Mouse (Mus musculus) heart, embryonic 12.5 days (tissue): ENCODE data around the gene Insc. TPM values are rescaled to one million over a fixed set of nuclear protein-coding genes. Genes with fewer than 3 reads are reported as not detected.

ENCODE experiments used
- ATAC-seq: fragments of 200-750 bp; cut with Nextera tagmentation; 2 replicates; pipeline ENCODE4 v1.8.0; 2017; ENCODE audit warnings: moderate TSS enrichment, moderate library complexity; ENCODE audit not compliant: insufficient number of reproducible peaks, low FRiP score
- H3K27ac ChIP-seq: fragments of 300-500 bp; sonication (generic); 2 replicates; pipeline ENCODE4 v1.5.1; 2016; ENCODE audit warnings: mild to moderate bottlenecking, moderate library complexity; ENCODE audit not compliant: poor library complexity, severe bottlenecking
- H3K27me3 ChIP-seq: fragments of 300-500 bp; sonication (generic); replicated peaks from 2 replicates; pipeline ENCODE4 v1.6.1; 2016; ENCODE audit warnings: mild to moderate bottlenecking, moderate library complexity
- H3K36me3 ChIP-seq: fragments of 300-500 bp; sonication (generic); 2 replicates; pipeline ENCODE4 v1.6.1; 2016; ENCODE audit warnings: mild to moderate bottlenecking, moderate library complexity
- H3K4me1 ChIP-seq: fragments of 300-500 bp; sonication (generic); replicated peaks from 2 replicates; pipeline ENCODE4 v1.6.1; 2016; ENCODE audit warnings: mild to moderate bottlenecking
- H3K4me2 ChIP-seq: fragments of 300-500 bp; sonication (generic); 2 replicates; pipeline ENCODE4 v1.6.1; 2016; ENCODE audit warnings: mild to moderate bottlenecking, moderate library complexity
- H3K4me3 ChIP-seq: fragments of 300-500 bp; sonication (generic); 2 replicates; pipeline ENCODE4 v1.5.1; 2016; ENCODE audit warnings: mild to moderate bottlenecking
- H3K9ac ChIP-seq: fragments of 300-500 bp; sonication (generic); 2 replicates; pipeline ENCODE4 v1.6.1; 2016; ENCODE audit warnings: mild to moderate bottlenecking, moderate library complexity
- H3K9me3 ChIP-seq: fragments of 300-500 bp; sonication (generic); replicated peaks from 2 replicates; pipeline ENCODE4 v1.6.1; 2016; ENCODE audit warnings: mild to moderate bottlenecking, moderate library complexity
- WGBS: fragments of 180-500 bp; shearing (Covaris S2); methylation state at CpG from one replicate; pipeline ENCODE4 v1.1.7; 2016; 5-methylcytosine and 5-hydroxymethylcytosine counted together
- polyA plus RNA-seq: library from polyadenylated mRNA; unstranded; fragments of >200 nt; fragmentation: Nextera tagmentation; extraction: Ambion mirVana; gene quantifications from 2 replicates; pipeline ENCODE4 v1.2.1, GENCODE M21; 2016

Gene Insc
- polyA plus RNA-seq, 1 experiment from 2014 or later: 1.5 TPM

DNA sequence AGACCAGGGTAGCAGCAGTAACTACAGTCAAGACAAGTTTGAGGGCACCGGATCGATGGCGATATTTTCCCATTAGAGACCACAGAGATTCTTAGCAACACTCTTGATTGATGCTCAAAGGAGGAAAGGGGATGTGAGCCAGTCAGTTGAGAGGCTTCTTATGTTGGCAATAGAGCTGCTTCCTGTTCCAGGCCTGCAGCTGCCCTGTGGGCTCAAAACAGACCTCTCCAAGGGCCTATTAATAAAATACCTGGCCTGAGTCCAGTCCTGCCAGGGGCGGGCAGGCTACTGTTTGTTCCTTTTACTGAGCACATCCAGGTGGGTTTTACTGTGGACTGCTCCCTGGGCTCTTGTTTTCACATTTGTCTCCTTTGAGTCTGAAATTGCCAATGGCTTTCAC, 83.9 kb downstream of the Insc start:
- ATAC-seq: no peak
- Histone ChIP-seq H3K4me2 (no peak overlapping the region), H3K4me1 (peaks cover 7% of the 10 kb centered on the region; the same call in 1 of the 2 replicates), H3K4me3 (no peak overlapping the region), H3K36me3 (no peaks in the 10 kb centered on the region), H3K27ac (no peak overlapping the region), H3K27me3 (no peaks in the 10 kb centered on the region), H3K9me3 (no peaks in the 10 kb centered on the region; the same call in 1 of the 2 replicates), H3K9ac (no peak overlapping the region)
- WGBS: 74% methylated on average over 4 of the region's 4 CpGs

DNA sequence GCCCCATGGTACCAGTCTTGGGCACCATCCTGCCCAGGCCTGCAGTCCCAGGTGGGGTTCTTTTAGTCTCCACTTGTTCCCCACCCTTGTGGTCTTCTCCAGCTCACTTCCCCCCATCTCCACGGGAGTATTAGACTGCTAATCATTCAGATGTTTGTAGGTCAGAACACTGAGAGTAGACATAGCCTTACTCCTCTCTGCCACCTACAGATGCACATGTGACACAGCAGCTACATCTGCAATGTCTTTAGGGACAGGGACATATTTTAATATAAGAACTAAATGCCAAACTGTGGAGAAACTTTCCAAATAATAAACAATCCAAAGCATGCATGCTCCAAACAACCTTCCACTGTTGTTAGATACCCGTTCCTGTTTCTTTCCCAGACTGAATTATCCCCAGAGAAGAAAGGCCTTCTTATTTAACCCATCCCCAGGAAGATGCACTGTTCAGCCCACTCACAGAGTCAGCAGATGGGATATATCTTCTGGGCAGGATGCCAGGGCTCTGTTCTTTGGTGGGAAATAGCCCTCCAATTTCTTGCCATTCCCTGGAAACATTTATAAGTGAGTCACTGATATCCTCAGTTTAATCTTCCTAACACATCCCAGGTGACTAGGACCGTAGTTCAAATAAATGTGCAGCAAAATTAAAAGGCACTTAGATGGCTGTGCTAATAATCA, 88.9 kb downstream of the Insc start:
- WGBS: 51% methylated on average over 3 of the region's 3 CpGs
- no peak overlapping the region for H3K4me3 ChIP-seq
- no peaks in the 10 kb centered on the region for H3K36me3 ChIP-seq
- no peak overlapping the region for H3K4me2 ChIP-seq
- H3K4me1 ChIP-seq: peaks cover 13% of the 10 kb centered on the region
- H3K27ac ChIP-seq: no peak overlapping the region
- no peaks in the 10 kb centered on the region for H3K9me3 ChIP-seq
- H3K27me3 ChIP-seq: no peaks in the 10 kb centered on the region
- H3K9ac ChIP-seq: no peak overlapping the region
- ATAC-seq: no peak

DNA sequence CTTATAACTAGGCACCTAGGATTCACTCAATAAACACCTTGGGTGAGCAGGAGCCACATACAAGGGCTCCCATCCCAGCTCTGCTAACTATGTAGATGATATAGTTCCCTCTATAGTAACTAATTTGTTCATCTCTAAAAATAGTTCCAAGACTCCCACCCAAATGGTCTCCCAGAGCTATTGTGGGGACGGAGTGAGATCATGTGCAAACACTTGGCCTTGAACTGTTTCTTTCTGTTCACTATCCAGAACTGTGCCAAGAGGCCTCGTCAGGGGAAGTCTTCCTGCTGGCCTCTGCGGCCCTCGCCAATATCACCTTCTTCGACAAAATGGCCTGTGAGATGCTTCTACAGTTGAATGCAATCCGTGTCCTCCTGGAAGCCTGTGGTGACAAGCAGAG, 91.0 kb downstream of the Insc start:
- no peaks in the 10 kb centered on the region for H3K36me3 ChIP-seq
- ATAC-seq: no peak
- H3K9ac ChIP-seq: no peak overlapping the region
- peaks cover 12% of the 10 kb centered on the region for H3K4me1 ChIP-seq
- no peaks in the 10 kb centered on the region for H3K27me3 ChIP-seq
- peak overlapping the region; percentile 41; the same call in 1 of the 2 replicates for H3K27ac ChIP-seq
- no peak overlapping the region for H3K4me2 ChIP-seq
- WGBS: 57% methylated on average over 6 of the region's 6 CpGs
- no peaks in the 10 kb centered on the region for H3K9me3 ChIP-seq
- no peak overlapping the region for H3K4me3 ChIP-seq

DNA sequence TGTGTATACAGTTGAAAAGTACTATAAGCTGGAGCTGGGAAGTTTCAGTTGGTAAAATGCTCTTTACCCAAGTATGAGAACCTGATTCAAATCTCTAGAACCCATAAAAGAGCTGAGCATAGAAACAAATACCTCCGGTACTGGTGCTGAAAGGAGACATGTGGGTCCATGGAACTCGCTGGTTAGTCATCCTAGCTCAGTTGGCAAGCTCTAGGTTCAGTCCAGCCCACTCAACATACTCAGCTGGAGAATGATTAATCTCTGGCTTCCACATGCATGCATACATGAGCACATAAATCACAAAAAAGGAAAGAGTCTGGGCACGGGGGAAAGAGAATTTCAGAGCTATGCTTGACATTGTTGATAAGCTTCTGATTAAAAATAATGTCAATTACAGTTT, 93.8 kb downstream of the Insc start:
- no peak overlapping the region for H3K4me3 ChIP-seq
- no peak overlapping the region for H3K4me2 ChIP-seq
- H3K36me3 ChIP-seq: no peaks in the 10 kb centered on the region
- H3K9me3 ChIP-seq: no peaks in the 10 kb centered on the region
- ATAC-seq: no peak
- no peaks in the 10 kb centered on the region for H3K27me3 ChIP-seq
- 73% methylated on average over 3 of the region's 3 CpGs for WGBS
- peaks cover 26% of the 10 kb centered on the region for H3K4me1 ChIP-seq
- H3K27ac ChIP-seq: no peak overlapping the region
- H3K9ac ChIP-seq: no peak overlapping the region

DNA sequence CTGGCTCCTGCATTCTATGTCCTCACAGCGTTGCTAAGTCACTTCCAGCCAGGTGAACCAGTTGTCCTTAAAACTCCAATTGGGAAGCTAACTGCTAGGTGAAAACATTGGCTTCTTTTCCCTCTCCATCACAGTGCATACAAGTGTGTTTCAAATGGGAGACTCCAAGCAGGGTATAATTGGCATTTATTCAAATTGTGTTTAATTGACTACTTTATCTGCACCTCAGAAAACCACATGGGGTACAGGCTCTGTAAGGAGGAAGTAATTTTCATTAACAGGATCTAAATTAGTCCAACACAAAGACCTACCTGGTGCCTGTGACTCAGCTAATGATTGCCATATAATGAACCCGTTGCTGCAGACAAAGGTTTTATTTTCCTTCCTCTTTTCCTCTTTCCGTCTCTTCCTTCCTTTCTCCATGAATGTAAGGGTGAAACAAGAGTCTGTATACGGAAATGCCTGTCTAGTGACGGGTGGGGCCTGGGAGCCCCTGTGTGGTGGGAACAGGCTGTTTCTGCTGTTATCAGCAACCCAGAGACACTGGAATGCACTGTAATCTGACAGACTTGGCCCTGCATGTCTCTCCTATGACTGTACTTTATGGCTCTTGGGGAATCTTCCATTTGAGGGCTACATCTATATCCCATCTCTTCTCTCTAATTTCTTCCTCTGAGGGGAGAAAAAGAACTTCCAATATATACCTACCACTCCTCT, 96.7 kb downstream of the Insc start:
- no peaks in the 10 kb centered on the region for H3K27me3 ChIP-seq
- peaks cover 14% of the 10 kb centered on the region for H3K4me1 ChIP-seq
- H3K27ac ChIP-seq: no peak overlapping the region
- no peaks in the 10 kb centered on the region for H3K36me3 ChIP-seq
- no peak overlapping the region for H3K4me3 ChIP-seq
- no peak overlapping the region for H3K9ac ChIP-seq
- H3K9me3 ChIP-seq: no peaks in the 10 kb centered on the region
- ATAC-seq: peak; percentile 69; the same call in 1 of the 2 replicates
- WGBS: 24% methylated on average over 5 of the region's 5 CpGs
- peak overlapping the region; percentile 9; the same call in 1 of the 2 replicates for H3K4me2 ChIP-seq

DNA sequence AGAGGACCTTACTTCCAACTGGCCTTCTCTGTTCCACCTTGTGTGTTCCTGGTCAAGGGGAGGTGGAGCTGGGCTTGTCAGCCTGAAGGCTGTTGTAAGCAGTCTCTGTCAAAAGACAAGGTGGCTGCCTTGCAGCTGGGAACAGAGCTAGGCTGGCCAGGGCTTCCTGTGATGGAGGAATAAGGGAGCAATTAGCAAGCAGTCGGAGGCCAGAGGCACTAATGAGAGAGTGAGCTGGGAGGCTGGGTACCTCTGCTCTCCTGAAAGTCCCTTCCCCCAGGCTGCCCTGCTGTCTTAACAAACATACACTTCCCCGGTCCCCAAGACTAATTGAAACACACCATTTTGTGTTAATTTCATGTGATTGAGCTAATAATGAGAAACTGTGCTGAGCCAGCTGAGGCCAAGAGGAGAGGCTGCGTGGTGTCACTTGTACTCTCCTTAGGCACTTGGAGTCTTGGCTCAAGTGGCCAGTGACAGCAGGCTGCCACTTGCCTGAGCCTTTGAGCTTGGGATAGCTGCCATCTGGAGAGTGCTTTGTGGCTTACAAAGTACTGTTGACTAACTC, 99.2 kb downstream of the Insc start:
- Histone ChIP-seq H3K36me3 (no peaks in the 10 kb centered on the region), H3K4me1 (peaks cover 21% of the 10 kb centered on the region), H3K9ac (no peak overlapping the region), H3K4me3 (no peak overlapping the region), H3K27me3 (no peaks in the 10 kb centered on the region), H3K9me3 (no peaks in the 10 kb centered on the region), H3K4me2 (no peak overlapping the region), H3K27ac (no peak overlapping the region)
- ATAC-seq: no peak
- WGBS: 26% methylated on average over 3 of the region's 3 CpGs

DNA sequence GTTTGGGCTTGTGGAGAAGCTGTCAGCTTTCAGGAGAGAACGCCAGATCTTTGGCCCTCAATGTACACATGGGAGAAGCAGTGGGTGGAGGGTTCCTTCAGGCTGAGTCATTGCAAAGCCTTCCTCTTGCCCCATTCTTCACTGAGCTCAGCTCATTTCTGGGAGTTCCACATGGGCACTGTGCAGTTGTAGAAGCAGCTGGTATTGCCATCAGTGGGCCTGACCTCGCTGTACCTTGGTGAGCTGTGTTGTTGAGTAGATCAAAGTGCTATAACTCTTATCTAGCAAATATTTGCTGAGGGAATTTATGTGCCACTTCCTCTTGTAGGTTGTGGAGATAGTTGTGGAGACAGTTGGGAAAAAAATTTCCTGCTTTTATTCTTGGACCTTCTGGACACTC, 103.7 kb downstream of the Insc start:
- WGBS: 47% methylated on average over 2 of the region's 2 CpGs
- H3K9ac ChIP-seq: no peak overlapping the region
- no peak overlapping the region for H3K27ac ChIP-seq
- H3K27me3 ChIP-seq: no peaks in the 10 kb centered on the region
- no peak overlapping the region for H3K4me3 ChIP-seq
- H3K9me3 ChIP-seq: no peaks in the 10 kb centered on the region
- no peaks in the 10 kb centered on the region for H3K36me3 ChIP-seq
- H3K4me1 ChIP-seq: peaks cover 7% of the 10 kb centered on the region
- ATAC-seq: no peak
- no peak overlapping the region for H3K4me2 ChIP-seq

DNA sequence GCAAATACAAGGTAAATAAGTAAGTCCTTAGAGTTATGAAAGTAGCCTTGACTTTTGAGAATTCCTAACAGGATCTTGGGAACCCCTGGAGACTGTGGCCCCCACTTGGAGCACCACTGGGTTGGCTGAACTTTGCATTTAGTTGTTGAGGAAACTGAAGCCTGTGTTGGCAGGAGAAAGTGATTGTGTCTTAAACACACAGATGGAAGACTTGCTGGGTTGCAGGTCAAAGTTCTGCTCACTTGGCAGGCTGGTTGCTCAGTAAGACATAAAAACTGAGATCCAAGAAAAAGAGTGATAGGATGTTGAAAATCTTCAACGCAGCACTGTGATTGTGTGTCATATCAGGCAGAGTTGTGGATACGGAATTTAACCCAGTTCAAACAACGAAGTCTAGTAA, 108.9 kb downstream of the Insc start:
- H3K27ac ChIP-seq: no peak overlapping the region
- H3K4me1 ChIP-seq: peaks cover 9% of the 10 kb centered on the region
- WGBS: 66% methylated on average over 3 of the region's 3 CpGs
- no peaks in the 10 kb centered on the region for H3K36me3 ChIP-seq
- H3K27me3 ChIP-seq: no peaks in the 10 kb centered on the region
- no peak overlapping the region for H3K9ac ChIP-seq
- no peaks in the 10 kb centered on the region for H3K9me3 ChIP-seq
- H3K4me3 ChIP-seq: no peak overlapping the region
- H3K4me2 ChIP-seq: no peak overlapping the region
- ATAC-seq: no peak

DNA sequence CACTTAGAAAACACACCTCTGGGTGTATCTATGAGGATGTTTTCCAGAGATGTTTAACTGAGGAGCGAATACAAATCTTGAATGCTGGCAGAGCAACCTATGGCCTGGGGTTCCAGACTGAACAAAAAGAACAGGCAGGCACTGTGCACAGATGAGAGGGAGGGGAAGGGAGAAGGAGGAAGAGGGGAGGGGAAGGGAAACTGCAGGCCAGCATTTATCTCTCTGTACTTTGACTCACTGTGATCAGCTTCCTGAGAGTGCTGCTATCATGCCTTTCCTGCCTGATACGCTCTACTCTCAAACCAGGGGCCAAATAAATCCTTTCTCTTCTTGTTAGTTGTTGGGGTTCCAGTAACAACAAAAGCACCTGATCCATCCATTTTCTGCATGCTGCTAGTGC, 110.7 kb downstream of the Insc start:
- H3K9me3 ChIP-seq: no peaks in the 10 kb centered on the region
- no peaks in the 10 kb centered on the region for H3K36me3 ChIP-seq
- H3K27ac ChIP-seq: no peak overlapping the region
- no peak overlapping the region for H3K4me2 ChIP-seq
- H3K9ac ChIP-seq: no peak overlapping the region
- no peak overlapping the region for H3K4me3 ChIP-seq
- no peak for ATAC-seq
- no peaks in the 10 kb centered on the region for H3K27me3 ChIP-seq
- WGBS: 44% methylated on average over 2 of the region's 2 CpGs
- peaks cover 9% of the 10 kb centered on the region; the same call in 1 of the 2 replicates for H3K4me1 ChIP-seq

DNA sequence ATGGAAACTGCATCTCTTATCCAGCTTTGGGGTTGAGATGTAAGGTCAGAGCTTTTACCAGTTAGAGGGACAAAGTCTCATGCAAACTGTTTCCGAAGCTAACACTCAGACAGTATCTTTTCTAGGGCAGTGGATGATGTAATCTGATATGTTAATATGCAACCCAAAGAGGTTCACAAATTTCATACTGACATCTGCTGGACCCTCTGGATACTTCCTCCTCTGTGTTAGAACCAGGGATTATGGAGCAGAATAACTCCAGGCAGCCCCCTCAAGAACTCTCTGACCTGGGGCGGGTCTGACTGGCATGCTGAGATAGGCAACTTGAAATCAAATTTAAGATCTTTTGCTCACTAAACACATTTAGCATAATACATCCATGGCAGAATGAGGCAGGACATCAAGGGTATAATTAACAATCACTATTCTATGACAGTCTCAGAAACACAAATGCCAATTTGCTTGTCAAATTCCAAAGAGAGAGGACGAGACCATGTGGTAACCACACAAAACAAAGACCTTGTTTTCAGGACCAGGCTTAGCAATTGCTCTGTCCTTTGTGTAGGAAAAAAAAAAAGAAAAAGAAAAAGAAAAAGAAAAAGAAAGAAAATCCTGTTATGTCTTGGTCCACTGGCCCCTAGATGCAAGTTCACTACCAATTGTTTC, 117.5 kb downstream of the Insc start:
- WGBS: 78% methylated on average over 3 of the region's 3 CpGs

More for the DNA sequence above, 117.5 kb downstream of the Insc start:
- Histone ChIP-seq H3K27me3 (no peaks in the 10 kb centered on the region), H3K9me3 (no peaks in the 10 kb centered on the region), H3K4me2 (no peak overlapping the region), H3K4me1 (no peaks in the 10 kb centered on the region), H3K4me3 (no peak overlapping the region), H3K36me3 (no peaks in the 10 kb centered on the region), H3K9ac (no peak overlapping the region), H3K27ac (no peak overlapping the region)
- no peak for ATAC-seq
